Mouse (Mus musculus): Measurements from ENCODE around the gene Krt35.

- TF ChIP-seq GATA1 (IDR thresholded peaks at IDR 0.05; ENCODE audit: low read length) (no peak), TAL1 (IDR thresholded peaks at IDR 0.05; ENCODE audit: low read length) (no peak)
Measured at GRCm38 (mm10) chr11:100105576-100106122, 9.6 kb upstream of the Krt35 start, which contains the start of gene Krt36.
